Mouse (Mus musculus) heart, postnatal 10 days (tissue): Measurements from ENCODE around the gene D630039A03Rik. TPM values are rescaled to one million over a fixed set of nuclear protein-coding genes. Genes with fewer than 3 reads are reported as not detected.
A peak's percentile ranks its signal among the peaks of the same experiment; 100 is the strongest.
"Not testable (repeated sequence)": the region's sequence is repeated elsewhere in the genome, so short reads cannot be mapped to it uniquely, and the experiment has no call there.

Experiments
- DNase-seq, 2 experiments: peaks; one replicate each; pipeline ENCODE4 v3.0.0; 2021
- intact Hi-C: fragments of 180-260 bp; cut with DNase I; formaldehyde crosslinking; loops from one replicate; pipeline ENCODE4 v1.15.1; 2025
- total RNA-seq, 2 experiments: library from RNA; stranded (reverse); gene quantifications; 2 replicates each; pipeline ENCODE4 v1.2.3; 2021

D630039A03Rik gene
- total RNA-seq, 2 experiments from 2014 or later: 0.19 to 0.20 TPM

- intact Hi-C loops: no loop called here
- DNase-seq: no peak
Measured at GRCm38 (mm10) chr4:57895140-57895539, 21.0 kb downstream of the D630039A03Rik start.

- DNase-seq: no peak
- intact Hi-C loops: no loop called here
Measured at GRCm38 (mm10) chr4:57892001-57892586, 24.0 kb downstream of the D630039A03Rik start.

- intact Hi-C loops: no loop called here
- no peak for DNase-seq
Measured at GRCm38 (mm10) chr4:57889773-57890172, 26.3 kb downstream of the D630039A03Rik start.

- DNase-seq, intact Hi-C loops: not testable (repeated sequence)
Measured at GRCm38 (mm10) chr4:57888978-57889377, 27.1 kb downstream of the D630039A03Rik start.

GRCm38 (mm10) chr4:57888246-57888645 lies 27.9 kb downstream of the D630039A03Rik start:
- no peak for DNase-seq
- intact Hi-C loops: no loop called here

- intact Hi-C loops: no loop called here
- no peak for DNase-seq
Measured at GRCm38 (mm10) chr4:57886888-57887230, 29.2 kb downstream of the D630039A03Rik start.

- intact Hi-C loops: no loop called here
- DNase-seq: peak; percentile 29 to 54
Measured at GRCm38 (mm10) chr4:57886066-57886887, 29.8 kb downstream of the D630039A03Rik start.

GRCm38 (mm10) chr4:57885186-57885585 lies 30.9 kb downstream of the D630039A03Rik start:
- DNase-seq: no peak
- intact Hi-C loops: no loop called here

GRCm38 (mm10) chr4:57884511-57884910 lies 31.6 kb downstream of the D630039A03Rik start:
- no peak for DNase-seq
- intact Hi-C loops: no loop called here

GRCm38 (mm10) chr4:57883520-57884421 lies 32.3 kb downstream of the D630039A03Rik start:
- intact Hi-C loops: no loop called here
- peak; percentile 67 to 71 for DNase-seq

GRCm38 (mm10) chr4:57879804-57880357 lies 36.2 kb downstream of the D630039A03Rik start:
- intact Hi-C loops: loop anchor here (2.0 kb wide), 3 partner anchors 29 to 207 kb away; no protein-coding TSS in a partner anchor

GRCm38 (mm10) chr4:57879137-57879536 lies 37.0 kb downstream of the D630039A03Rik start:
- intact Hi-C loops: no loop called here
- DNase-seq: no peak

More at GRCm38 (mm10) chr4:57879804-57880357, 36.2 kb downstream of the D630039A03Rik start:
- peak; percentile 86 to 90 for DNase-seq

- DNase-seq: no peak
- intact Hi-C loops: loop anchor here (1.0 kb wide), 1 partner anchor 15 kb away; no protein-coding TSS in a partner anchor
Measured at GRCm38 (mm10) chr4:57867454-57867853, 48.6 kb downstream of the D630039A03Rik start.

- DNase-seq: no peak
- intact Hi-C loops: loop anchor here (1.0 kb wide), 1 partner anchor 15 kb away; no protein-coding TSS in a partner anchor
Measured at GRCm38 (mm10) chr4:57866990-57867389, 49.1 kb downstream of the D630039A03Rik start.

- intact Hi-C loops: no loop called here
- peak; percentile 61 for DNase-seq
Measured at GRCm38 (mm10) chr4:57866088-57866487, 50.0 kb downstream of the D630039A03Rik start.

- no peak for DNase-seq
- intact Hi-C loops: no loop called here
Measured at GRCm38 (mm10) chr4:57862269-57862986, 53.7 kb downstream of the D630039A03Rik start.

- intact Hi-C loops: loop anchor here (2.0 kb wide), 1 partner anchor 15 kb away; no protein-coding TSS in a partner anchor
- no peak for DNase-seq
Measured at GRCm38 (mm10) chr4:57861856-57862255, 54.2 kb downstream of the D630039A03Rik start.

GRCm38 (mm10) chr4:57861166-57861565 lies 54.9 kb downstream of the D630039A03Rik start:
- intact Hi-C loops: loop anchor here (2.0 kb wide), 1 partner anchor 14 kb away; no protein-coding TSS in a partner anchor
- no peak for DNase-seq

- intact Hi-C loops: loop anchor here (2.0 kb wide), 1 partner anchor 13 kb away; no protein-coding TSS in a partner anchor
- DNase-seq: peak; percentile 51
Measured at GRCm38 (mm10) chr4:57860204-57860611, 55.9 kb downstream of the D630039A03Rik start.
